Mouse (Mus musculus): ENCODE data around the gene Cckar. TPM values are rescaled to one million over a fixed set of nuclear protein-coding genes. Genes with fewer than 3 reads are reported as not detected.

Cckar gene
- polyA plus RNA-seq, 1 experiment from 2014 or later, result 19.9 TPM

DNA sequence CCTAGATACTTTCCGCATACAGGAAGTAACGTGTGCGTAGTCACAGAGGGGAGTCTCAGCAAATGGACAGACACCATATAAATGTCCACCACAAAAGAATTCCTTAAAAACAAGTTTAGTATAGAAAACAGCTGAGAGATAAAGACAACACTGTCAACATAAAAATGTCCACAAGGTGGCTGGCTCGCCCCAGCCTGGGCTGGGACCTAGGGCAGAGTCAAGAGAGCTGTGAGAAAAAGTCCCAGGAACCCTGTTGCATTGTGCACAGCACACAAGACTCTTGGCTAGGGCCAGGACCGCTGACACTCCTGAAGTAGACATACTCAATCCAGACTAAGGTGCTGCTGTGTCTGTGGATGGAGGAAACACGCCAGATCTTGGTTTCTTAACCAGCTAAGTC is 49.6 kb downstream of the Cckar start:
- H3K4me1 ChIP-seq (replicated peaks; ENCODE audit: control insufficient read depth, insufficient read depth), result no peaks in the 10 kb centered on the region
- no peak for TF ChIP-seq EP300 (optimal IDR thresholded peaks at IDR 0.05)
- peak; percentile 80 for TF ChIP-seq CTCF (IDR thresholded peaks at IDR 0.05; ENCODE audit: low read depth)
- H3K9me3 ChIP-seq (ENCODE audit: control insufficient read depth, low read length), result no peaks in the 10 kb centered on the region
- WGBS, result 74% methylated on average over 6 of the region's 6 CpGs
- DNase-seq (ENCODE audit: low spot score), result peak; percentile 43
- ATAC-seq (ENCODE audit: low FRiP score, low TSS enrichment), result peak; percentile 82
- no peak overlapping the region for H3K27ac ChIP-seq (replicated peaks)
- H3K4me2 ChIP-seq (replicated peaks; ENCODE audit: low read depth), result no peak overlapping the region
- H3K4me3 ChIP-seq (ENCODE audit: low read depth, low read length), result no peak overlapping the region
- H3K9ac ChIP-seq (ENCODE audit: low read length), result no peak overlapping the region
- no peaks in the 10 kb centered on the region for H3K27me3 ChIP-seq (ENCODE audit: control insufficient read depth, insufficient read depth, low read length)
- H3K36me3 ChIP-seq (ENCODE audit: control insufficient read depth, insufficient read depth, low read length), result 0 out of 2 replicates have a peak, but pooled peaks cover 2% of the 10 kb centered on the region

DNA sequence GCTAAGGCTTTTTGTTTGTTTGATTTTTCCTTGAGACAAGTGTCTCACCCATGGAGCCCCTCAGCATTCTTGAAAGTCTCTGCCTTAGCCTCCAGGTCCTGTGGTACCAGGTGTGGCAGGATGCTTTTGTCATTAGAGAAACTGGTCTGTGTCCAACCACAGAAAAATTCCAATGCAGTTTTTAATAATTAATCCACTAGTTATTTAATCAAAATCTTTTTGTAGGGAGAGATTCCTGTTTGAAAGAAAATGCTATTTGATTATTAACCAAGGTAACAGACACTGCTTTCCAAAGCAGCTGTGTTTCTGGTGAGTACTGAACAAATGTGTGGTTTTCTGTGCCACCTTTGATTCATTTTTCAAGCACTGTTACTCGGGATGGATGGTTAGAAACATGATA is 50.9 kb downstream of the Cckar start:
- Histone ChIP-seq H3K4me3 (ENCODE audit: low read depth, low read length) (no peak overlapping the region), H3K27ac (replicated peaks) (no peak overlapping the region), H3K4me2 (replicated peaks; ENCODE audit: low read depth) (no peak overlapping the region), H3K4me1 (replicated peaks; ENCODE audit: control insufficient read depth, insufficient read depth) (no peaks in the 10 kb centered on the region), H3K36me3 (ENCODE audit: control insufficient read depth, insufficient read depth, low read length) (0 out of 2 replicates have a peak, but pooled peaks cover 8% of the 10 kb centered on the region), H3K9me3 (ENCODE audit: control insufficient read depth, low read length) (no peaks in the 10 kb centered on the region), H3K9ac (ENCODE audit: low read length) (no peak overlapping the region), H3K27me3 (ENCODE audit: control insufficient read depth, insufficient read depth, low read length) (no peaks in the 10 kb centered on the region)
- TF ChIP-seq EP300 (optimal IDR thresholded peaks at IDR 0.05), result no peak
- no peak for TF ChIP-seq CTCF (IDR thresholded peaks at IDR 0.05; ENCODE audit: low read depth)
- ATAC-seq (ENCODE audit: low FRiP score, low TSS enrichment) (no peak), DNase-seq (ENCODE audit: low spot score) (no peak)
- WGBS, result 6% methylated on average over 1 of the region's 1 CpGs

Other genes with a start within 250 kb of the Cckar start
- 12.3 and 12.4 TPM in 2 replicates for gene Rbpj, start 241.6 kb downstream of the Cckar start, polyA plus RNA-seq (2015; fragmentation: Nextera tagmentation; extraction: Ambion mirVana)
- 13.8 and 14.7 TPM in 2 replicates for gene Tbc1d19, start 101.9 kb upstream of the Cckar start, polyA plus RNA-seq (2015; fragmentation: Nextera tagmentation; extraction: Ambion mirVana)

Data from stomach, postnatal 0 days (tissue).